Mouse (Mus musculus): ENCODE measurements at regions not wholly inside any gene's neighbourhood (a gene's known extent, or its start where the extent isn't known, plus 50 kb on each side); places are given as distances from the start of the nearest gene placed in this dataset.

DNA sequence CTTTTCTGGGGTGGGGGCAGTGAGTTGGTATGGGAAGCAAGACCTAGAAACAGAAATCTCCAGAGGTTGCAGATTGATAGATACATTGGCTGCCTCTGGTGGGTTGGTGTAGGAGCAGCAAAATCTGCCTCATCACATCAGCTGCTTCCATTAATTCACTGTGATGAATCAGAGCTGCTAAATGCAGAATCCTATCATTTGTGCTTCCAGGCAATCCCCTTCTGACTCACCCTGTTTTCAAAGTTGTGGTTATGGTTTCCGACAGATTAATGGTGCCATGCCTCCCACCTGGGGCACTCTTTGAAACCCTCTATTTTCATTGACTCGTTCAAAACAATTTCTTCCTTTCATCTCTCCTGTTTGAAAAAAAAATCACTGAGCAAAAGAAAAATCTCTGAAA is 507.2 kb upstream of the Chrm3 start:
- no peak for DNase-seq (ENCODE audit: extremely low read depth, insufficient read length, low spot score)

DNA sequence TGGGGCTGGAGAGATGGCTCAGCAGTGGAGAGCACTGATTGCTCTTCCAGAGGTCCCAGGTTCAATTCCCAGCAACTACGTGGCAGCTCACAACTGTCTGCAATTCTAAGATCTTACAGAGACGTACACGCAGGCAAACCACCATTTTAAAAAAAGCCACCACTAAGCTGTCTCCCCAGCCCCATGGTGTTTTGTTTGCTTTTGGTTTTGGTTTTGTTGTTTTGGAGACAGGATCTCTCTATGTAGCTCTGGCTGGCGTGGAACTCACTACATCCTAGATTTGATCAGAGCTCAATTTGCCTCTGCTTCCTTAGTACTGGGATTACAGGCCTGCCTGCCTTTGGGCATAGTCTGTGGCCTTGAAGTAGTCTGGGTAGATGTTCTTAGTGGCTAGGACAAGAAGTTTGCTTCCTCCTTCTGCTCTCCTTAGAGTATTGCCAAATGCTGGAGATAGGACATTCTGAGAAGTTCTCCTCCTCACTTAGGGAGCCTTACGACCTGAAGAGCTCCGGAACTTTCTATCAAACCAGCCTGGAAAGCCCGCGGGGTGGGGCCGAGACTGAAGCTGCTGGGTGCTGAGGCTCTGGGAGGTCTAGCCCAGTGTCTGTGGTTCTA is 495.4 kb upstream of the Chrm3 start:
- DNase-seq (ENCODE audit: extremely low read depth, insufficient read length, low spot score): peak; percentile 6

DNA sequence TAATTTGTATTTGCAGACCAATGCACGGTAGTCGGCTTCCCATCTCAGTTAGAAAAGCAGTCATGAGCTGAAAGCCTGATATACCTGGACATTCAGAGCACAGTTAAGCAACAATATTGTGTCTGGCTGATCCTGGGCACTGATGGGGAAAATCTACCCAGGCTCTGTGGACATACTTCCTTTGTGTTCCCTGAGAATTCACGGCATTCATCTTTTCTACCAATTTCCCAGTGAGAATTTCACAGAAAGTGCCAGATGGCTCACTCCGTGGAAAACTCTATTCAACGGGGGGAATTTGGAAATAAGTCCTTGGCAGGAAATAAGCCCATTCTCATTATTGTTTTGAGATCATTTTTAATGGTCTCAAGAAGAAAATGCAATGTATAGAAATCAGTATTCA is 484.6 kb upstream of the Chrm3 start:
- no peak for DNase-seq (ENCODE audit: extremely low read depth, insufficient read length, low spot score)

DNA sequence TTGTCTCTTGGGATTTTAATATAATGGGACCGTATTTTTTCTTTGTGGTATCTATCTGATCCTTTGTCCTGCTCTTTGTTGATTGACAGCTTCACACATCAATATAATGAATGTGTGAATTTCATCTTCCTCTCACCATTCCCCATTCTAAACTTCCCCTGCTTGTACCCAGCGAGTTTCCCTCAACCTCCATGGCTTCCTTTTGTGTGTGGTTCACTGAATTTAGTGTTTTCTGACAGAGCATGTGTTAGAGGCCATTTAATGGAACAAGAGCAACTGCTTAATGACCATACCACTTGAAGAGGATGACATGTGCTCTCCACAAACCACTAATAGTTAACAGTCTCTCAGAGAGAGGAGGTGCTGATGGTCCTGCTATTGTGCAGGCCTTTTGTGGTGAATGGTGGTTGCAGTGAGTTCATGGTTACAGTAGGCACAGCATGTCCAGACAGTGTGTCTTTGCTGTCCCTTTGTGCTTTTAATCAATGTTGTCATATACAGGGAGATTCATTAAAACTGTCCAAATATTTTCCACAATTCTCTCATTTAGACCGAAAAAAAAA is 438.8 kb upstream of the Chrm3 start:
- no peak for DNase-seq (ENCODE audit: extremely low read depth, insufficient read length, low spot score)
